Mouse (Mus musculus) gastrocnemius, adult 18-20 months (tissue): ENCODE measurements around the gene Lef1. TPM values are rescaled to one million over a fixed set of nuclear protein-coding genes. Genes with fewer than 3 reads are reported as not detected.

Experiments used
- total RNA-seq, 2 experiments: library from RNA; stranded (reverse); gene quantifications; 2 replicates each; pipeline ENCODE4 v1.2.3; 2021

Lef1 gene
- total RNA-seq, 2 experiments from 2014 or later, result 0.07 TPM; not detected in 1

Other genes starting within 250 kb of the Lef1 start
- gene Hadh, start 161.6 kb downstream of the Lef1 start, total RNA-seq, result 100 to 1,000 TPM; 157 to 189 TPM
- 10 to 100 TPM; 14.8 to 16.5 TPM for gene Cyp2u1, start 192.8 kb downstream of the Lef1 start, total RNA-seq